Mouse (Mus musculus): ENCODE measurements at regions not wholly inside any gene's neighbourhood (a gene's known extent, or its start where the extent isn't known, plus 50 kb on each side); places are given as distances from the start of the nearest gene placed in this dataset.

- DNase-seq = peak; percentile 64 to 72
These were observed 119.8 kb downstream of the Gm9195 start for GRCm38 (mm10) chr14:72371702-72372277.

DNA sequence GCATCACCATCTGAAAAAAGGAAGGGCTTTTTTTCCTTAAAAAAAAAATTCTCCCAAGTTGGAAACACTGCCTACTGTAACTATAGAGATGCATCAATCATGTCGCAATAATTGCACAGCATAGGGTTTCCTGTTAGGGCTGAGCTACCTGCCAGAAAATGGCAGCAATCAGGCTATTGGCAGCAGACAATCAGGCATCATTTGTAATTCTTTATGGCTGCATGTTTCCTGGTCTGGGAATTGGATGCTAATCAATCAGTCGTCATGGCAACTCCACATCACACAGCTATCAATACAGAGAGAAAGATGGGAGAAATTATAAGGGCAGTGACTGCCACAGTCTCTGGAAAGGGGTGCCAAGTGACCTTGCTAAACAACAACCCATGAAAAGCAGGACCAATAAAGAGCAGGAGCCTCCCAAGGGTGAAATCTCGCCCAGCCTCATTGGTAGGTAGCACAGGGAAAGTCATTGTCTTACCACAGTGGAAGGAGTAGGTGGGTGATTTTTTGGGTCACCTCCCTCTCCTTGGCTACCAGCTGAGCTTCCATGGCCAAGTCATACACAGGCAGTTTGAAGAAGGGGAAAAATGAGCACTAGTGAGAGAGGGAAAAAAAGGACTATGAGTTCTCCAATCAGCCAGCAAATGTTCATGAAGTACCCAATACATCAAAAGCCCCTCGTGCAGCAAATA is 130.7 kb downstream of the Gm9195 start:
- DNase-seq = no peak

GRCm38 (mm10) chr14:72360181-72360580 is 131.5 kb downstream of the Gm9195 start:
- DNase-seq = no peak

DNA sequence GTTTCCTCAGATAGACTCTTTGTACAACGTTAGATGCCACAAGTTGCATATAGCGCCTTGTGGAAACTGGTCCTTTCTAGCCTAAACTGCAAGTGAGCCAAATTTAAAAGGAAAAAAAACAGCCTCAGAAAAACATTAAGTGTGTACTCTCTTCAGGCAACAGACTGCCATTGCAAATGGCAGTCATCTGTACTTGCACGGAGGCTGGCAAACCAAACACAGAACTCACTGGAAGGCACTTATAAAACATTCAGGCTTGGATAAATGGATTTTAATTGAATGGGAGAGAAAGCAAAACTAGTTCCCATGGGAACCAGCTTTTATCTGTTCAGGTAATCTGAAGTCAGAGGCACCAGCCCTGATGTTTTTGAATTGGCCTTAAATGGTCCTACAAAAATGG is 133.7 kb downstream of the Gm9195 start:
- DNase-seq = no peak

DNA sequence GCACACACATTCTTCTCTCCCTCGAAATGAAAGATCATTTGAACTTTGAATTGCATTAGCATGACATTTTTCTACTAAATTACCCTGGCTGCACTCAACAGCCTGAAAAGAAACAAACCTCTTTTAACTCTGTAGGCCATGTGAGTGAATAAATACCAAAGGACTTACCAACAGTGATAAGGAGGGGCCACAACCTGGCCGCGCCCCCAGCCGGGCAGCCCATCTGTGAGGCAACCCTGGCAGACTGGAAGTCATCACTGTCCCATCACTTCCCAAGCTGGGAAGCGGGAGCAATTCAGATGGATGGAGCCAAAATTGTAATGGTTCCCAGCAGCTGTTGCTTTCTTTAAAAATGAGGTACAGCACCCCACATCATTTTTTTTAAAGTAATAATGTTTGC is 149.5 kb downstream of the Gm9195 start:
- DNase-seq = no peak

- DNase-seq = no peak
These were observed 150.0 kb downstream of the Gm9195 start for GRCm38 (mm10) chr14:72341590-72342154.

DNA sequence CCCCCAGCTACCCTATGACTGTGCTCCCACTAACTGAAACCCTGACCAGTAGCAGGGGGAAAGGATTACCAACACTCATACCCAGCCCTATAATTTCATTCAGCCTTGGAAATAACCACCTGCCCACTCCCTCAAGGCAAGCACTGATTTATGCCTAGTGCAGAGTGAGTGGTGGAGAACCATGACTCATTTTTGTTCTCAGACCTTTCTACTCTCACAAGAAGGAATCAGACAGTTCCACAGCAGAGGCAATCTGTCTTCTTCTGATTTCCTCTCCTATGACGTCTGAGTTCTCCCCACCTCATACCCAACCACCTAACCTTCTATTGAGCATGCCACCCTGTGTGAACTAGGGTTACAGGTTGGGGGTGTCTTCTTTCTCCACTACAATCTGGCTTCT is 153.6 kb downstream of the Gm9195 start:
- no peak for DNase-seq

- DNase-seq = no peak
These were observed 187.8 kb downstream of the Gm9195 start for GRCm38 (mm10) chr14:72303856-72304255.

GRCm38 (mm10) chr14:72300026-72300425 is 191.6 kb downstream of the Gm9195 start:
- peak; percentile 40 to 60 for DNase-seq

DNA sequence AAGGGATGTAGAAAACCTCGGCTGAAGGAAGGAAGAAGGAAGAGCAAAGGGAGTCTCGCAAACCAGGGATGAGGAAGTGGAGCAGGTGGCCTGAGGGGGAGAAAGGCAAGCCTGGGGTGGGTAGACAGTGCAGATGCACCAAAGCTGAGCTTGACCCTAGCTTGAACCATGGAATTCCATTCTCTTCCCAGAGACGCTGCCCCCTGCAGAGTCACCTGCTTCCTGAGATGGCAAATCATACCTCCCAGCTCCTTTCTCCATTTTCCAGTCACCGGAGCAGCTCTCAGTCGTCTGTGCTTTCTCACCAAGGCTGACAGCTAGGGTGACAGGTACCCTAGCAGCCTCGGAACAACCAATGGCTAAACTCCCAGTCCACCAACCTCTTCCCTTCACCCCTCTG is 197.0 kb downstream of the Gm9195 start:
- DNase-seq = no peak

DNA sequence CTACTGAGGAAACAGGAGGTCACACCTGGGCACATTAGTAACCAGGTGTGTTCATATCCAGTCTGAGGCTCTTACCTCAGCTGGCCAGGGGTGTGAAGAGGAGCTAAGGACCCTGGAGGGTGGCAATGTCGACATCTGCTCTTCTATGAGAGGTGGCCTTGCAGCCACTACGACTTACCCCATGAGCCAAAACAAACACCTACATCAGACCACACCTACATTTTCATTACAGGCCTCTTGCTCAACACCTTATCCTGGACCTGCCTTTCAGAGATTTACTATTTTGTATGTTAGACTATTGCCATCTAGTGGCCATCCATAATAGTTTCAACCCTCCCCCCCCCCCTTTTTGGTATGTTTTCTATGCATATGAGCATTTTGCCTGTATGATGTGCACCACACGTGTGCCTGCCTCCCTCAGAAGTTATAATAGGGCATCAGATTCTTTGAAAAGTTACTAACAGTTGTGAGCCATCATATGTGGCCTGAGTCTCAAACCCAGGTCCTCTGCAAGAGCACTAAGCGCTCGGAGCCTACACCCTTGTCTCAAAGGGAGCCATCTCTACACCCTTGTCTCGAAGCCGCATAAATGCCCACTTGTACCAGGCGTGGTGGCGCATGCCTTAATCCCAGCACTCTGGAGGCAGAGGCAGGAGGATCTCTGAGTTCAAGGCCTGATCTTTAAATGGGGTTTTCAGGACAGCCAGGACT is 197.8 kb downstream of the Gm9195 start:
- no peak for DNase-seq

- no peak for DNase-seq
These were observed 198.9 kb downstream of the Gm9195 start for GRCm38 (mm10) chr14:72292656-72293299.

- no peak for DNase-seq
These were observed 214.3 kb downstream of the Gm9195 start for GRCm38 (mm10) chr14:72277309-72277708.

DNA sequence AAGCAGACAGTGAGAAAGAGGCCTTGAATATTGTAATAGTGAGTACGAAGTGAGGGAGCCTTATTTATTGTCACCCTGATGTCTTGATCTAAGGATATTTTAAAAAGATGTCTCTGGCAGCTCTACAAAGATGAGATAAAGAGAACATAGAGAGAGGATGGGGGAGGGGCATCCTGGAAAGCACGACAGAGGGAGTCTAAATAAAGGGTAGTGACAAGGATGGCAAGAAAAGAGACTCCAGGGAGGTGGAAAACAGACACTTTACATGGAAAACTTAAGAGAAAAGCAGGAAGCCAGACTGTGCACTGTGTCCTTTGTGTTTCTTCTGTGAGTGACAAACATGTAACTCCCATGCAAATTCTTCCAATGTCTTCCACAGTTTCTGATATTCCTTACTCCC is 232.4 kb downstream of the Gm9195 start:
- no peak for DNase-seq

- no peak for DNase-seq
These were observed 249.8 kb downstream of the Gm9195 start for GRCm38 (mm10) chr14:72241872-72242271.

GRCm38 (mm10) chr14:72240272-72240671 is 251.4 kb downstream of the Gm9195 start:
- DNase-seq = no peak

- no peak for DNase-seq
These were observed 253.3 kb downstream of the Gm9195 start for GRCm38 (mm10) chr14:72238344-72238743.

- no peak for DNase-seq
These were observed 257.2 kb downstream of the Gm9195 start for GRCm38 (mm10) chr14:72234234-72235075.

DNA sequence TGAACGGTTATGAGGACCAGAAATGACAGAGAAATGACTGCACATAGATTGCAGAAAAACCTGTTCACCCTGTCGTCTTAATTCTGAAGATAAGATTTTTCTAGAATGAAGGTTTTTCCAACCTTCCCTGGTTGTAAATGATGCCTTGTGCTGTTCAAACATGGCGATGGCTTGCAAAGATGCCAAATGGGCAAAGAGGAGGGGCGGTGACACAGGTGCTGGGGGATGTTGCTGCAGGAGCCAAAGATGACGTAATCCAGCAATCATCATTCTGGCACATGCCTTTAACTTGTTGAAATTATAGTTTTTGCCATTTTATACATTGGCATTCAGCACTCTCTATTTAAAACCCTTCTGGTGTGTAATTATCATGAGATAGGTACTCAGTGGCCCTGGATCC is 263.8 kb downstream of the Gm9195 start:
- no peak for DNase-seq

- DNase-seq = no peak
These were observed 264.2 kb downstream of the Gm9195 start for GRCm38 (mm10) chr14:72227441-72227840.

DNA sequence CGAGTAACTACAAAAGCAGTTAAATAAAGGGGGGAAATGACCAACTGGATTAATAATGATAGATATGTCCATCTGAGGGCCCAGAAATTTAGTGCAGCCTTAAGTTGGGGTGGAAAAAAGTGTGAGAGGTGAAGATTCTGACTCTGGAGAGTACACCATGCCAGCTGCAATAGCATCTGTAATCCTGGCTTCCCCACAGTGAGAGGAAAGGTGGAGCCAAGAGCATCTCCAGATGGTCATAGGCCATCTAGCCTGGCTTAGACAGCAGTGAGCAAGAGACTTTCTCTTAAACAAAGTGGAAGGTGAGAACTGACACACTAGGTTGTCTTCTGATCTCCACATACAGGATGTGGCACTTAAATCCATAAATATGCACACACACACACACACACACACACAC is 264.7 kb downstream of the Gm9195 start:
- no peak for DNase-seq

DNA sequence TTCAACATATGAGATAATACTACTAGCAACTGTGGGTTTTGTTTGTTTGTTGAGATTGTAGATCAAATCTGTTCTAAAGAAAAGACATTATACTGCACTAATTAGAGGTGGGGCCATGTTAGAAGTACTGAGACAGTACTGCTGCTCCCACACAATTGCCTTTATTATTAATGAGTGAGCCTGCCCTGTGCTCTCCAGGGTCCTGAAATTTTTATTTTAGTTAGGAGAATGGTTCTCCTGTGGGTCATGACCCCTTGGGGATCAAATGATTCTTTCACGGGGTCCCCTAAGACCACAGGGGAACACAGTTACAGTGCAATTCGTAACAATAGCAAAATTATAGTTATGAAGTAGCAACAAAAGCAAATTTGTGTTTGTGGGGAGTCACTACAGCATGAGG is 268.8 kb downstream of the Gm9195 start:
- no peak for DNase-seq
